Mouse (Mus musculus) brain, embryonic 18.5 days (tissue): ENCODE measurements around the gene Laptm5.

ENCODE experiments used
- DNase-seq: peaks from one replicate; pipeline ENCODE4 v3.0.0-alpha.2; 2012; ENCODE audit warnings: low read depth, low spot score

Gene Laptm5

DNA sequence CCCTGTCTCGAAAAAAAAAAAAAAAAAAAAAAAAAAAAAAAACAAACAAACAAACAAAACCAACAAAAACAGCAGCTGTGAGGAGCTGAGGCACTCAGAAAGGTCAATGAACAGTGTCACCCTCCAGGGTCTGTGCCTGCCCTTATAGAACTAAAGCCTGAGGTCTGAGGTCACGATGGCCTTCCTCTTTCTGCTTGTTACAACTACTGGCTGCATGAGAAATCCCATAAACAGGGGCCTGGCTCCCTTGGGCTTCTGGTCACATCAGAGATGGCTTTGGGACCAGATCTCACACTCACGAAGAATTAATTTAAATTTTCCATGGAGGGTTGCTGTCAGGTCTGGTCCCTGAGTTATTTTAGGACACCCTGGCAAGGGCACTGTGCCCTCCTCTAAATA is 13.5 kb upstream of the Laptm5 start:
- DNase-seq, result no peak

DNA sequence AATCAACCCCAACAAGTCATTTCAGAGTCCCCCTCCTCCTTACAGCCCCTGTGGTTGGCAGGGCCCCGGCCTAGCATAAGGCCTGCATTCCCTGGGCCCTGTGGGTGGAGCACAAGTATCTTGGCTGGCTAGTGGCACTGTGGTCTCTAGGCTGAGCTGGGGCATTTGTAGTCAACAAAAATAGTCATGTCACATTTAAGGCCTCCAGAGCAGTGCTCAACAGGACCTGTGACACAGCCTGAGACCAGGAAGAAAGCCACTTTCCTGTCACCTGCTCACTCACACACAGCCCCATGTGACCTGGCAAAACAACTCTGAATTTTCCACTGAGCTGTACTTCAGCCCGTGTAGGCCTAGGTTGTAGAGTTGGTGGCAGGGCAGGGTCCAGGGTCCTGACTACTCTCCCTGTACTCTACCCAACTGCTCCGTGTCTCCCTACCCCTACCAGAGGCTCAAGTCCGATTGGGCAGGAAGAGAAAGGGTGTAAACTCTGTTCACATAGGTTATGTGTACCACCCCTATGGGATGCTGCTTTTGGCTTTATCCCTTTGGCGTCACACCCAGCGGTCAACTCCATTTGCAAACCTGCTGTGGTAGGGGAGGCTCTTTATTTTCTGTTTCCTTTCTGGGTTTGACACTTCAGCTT is 13.0 kb upstream of the Laptm5 start:
- DNase-seq, result no peak

DNA sequence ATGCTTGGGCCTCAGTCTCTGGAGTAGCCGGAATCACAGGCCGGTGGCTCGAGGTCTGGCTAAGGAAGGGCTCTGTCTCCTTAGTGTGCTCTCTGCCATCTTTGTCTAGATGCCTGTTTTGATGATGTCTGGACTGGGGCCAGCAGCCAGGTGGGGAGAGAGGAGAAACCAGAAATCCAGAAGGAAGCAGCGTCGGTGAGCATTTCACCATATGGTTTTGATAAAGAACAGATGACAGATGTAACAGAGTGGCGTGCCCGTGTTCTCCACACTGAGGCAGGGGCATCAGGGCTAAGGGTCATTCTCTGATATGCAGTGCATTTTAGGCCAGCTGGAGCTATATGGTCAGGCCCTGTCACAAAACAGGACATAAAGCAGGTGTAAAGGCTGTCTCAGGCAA is 12.2 kb upstream of the Laptm5 start:
- no peak for DNase-seq

DNA sequence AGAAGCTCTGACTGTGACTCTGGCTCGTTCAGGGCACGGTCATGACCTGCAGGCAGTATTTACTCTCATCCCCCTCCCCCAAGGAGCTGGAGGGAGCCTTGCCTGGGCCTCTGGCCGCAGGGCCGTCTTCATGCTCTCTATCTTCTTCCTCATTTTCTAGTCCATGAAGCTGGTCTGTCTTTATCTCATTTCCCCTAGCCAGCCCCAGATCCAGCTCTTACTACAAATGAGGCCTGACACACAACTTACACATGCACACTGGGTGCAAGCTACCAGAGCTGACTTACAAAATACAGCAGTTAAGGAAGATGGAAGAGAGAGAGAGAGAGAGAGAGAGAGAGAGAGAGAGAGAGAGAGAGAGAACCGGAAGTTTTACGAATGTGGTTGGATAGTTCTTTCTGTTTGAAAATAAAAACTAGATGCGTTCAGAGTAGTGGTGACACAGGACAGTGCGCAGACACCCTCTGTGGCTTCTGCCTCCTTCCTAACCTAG is 10.6 kb upstream of the Laptm5 start:
- no peak for DNase-seq

DNA sequence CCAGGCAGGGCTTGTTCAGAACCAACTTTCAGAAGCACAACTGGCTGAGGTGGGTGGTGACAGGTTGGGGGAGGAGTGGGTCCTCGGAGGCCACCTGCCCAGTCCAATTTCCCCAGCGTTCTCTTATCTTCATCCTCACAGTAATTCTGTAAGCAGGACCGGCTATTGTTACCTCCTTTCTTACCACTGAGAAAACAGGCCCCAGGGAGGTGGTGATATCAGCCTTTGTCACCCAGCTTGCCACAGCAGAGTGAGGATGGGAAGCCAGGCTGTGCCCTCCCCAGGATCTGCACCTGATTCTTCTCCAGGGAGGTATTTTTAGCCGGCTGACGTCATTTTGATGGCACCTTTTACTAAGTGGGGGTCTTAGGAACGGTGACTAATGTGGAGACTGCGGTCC is 7.9 kb upstream of the Laptm5 start:
- DNase-seq, result no peak

DNA sequence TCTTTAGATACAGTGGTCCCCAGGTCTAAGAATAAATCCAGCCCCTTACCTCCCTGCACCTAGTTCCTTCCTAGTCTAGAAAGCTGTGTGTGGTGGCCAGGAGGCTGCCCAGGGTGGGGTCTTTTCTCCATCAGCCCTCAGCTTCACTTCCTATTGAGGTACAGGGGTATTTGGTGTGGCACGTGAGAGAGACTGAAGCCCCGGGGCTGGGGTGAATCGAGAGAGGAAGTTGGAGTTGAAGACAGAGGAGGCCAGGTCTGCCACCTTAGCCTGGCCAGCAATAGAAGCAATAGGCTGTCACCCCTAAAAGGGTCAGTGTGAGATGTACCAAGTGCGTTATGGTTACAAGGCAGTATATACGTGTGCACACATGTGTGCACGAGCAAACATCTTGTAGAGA is 7.0 kb upstream of the Laptm5 start:
- no peak for DNase-seq

DNA sequence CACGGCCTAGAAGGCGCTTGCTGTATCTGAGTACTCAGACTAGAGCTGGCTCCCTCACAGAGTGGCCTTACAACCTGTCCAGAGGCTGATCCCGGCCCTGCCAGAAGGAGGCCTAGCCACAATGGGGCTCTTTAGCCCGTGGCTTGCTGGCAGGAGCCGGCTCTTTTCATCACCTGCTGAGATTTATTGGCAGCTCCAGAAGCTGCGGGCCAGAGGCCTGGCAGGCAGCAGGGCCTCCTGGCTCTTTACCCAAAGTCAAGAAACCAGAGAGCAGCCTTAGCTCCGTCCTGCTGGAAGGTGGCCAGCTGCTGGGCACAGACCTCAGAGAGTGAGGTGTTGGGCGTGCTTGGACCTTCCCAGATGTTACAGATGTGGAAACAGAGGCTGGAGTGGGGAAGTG is 6.6 kb upstream of the Laptm5 start:
- DNase-seq, result no peak

DNA sequence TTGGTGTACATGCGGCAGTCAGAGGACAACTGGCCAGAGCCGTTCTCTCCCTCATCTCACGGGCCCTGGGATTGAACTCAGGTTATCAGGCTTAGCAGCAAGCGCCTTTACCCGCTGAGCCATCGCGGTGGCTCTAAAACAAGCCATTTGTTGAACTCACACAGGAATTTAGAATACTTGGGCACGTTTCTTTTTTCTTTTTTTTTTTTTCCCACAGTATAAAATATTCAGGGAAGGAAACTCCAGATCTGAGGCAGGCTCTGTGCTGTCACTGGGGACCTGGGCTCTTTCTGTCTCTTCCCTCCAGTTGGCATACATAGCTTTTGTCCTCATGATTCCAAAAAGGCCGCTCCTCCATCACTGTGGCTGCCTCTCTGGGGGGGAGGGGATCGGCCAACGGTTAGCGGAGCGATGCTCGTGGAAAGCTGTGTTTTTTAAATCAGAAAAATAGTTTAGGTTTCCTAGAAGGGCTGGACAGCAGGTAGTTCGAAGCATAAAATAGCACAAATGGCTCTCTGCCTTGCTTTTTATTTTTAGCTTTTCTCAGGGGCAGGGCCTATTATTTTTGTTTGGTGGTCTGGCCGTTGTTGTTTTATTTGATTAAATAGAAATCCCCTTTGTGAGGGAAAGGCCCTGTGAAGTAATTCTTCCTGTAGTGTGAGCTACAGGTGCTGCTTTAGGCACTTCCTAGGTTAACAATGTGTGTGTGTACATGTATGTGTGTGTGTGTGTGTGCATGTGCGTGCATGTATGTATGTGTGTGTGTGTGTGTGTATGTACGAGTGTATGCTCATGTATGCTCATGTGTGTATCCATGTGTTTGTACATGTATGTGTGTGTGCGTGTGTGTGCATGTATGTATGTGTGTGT is 5.5 kb upstream of the Laptm5 start:
- no peak for DNase-seq

DNA sequence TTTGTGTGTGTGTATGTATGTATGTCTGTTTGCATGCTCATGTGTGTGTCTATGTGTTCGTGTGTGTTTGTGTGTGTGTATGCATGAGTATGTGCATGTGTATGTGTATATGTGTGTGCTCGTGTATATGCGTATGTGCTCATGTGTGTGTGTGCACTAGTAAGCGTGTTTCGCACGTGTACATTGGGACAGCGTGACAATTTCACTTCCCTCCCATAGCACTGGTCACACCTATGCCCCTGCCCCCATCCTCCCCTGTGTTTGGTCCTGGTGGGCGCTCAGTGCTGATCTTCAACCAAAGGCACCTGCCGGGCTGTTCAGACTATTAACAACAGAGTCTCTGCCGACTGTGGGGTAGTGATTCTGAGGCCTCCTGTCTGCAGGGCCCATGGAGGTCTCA is 4.8 kb upstream of the Laptm5 start:
- DNase-seq, result no peak

DNA sequence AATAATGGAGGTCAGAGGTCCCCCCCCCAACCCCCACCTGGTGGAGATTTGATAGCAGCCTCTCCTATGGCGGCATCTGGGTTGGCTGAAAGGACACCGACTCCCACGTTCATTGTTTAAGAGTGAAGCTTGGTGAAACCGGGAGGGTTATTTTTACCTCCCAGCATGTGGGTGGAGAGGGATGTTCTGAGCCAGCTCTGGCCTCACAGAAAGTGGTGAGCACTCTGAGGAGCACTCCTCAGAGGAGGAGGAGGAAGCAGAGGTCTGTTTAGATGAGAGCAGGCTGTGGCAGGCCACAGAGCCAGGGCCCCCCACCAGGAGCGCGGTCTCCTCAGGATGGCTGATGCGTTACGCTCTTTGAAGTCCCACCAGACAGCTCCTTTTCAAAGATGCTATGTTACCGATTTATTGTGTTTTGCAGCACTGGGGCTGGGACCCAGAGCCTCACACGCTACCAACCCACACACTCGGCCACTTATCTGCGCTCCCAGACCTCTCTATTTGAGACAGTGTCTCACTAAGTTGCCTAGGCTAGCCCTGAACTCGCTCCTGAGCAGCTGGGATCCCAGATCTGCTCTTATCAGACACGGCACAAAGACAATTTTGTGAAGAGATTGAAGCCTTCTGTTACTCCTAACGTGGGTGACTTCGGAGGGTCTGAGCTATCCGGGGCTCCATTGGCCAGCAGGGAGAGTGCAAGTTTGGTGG is 3.6 kb upstream of the Laptm5 start:
- DNase-seq, result no peak

DNA sequence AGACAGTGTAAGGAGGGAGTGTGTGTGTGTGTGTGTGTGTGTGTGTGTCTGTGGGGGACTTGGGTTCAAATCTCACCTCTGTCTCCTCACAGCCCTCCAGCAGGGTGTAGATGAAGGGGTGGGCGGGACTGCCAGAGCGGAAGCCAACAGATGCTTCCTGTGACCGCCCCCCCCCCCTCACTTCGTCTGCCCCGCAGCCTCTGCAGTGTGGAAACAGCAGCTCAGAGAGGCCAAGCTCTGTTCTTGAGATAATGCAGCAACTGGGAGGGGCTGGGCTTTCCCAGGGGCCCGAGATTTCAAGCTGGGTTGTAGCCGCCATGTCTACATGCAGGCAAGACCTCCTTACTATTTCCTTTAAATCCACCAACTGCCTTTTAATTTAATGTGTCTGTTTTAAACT is 2.3 kb upstream of the Laptm5 start:
- DNase-seq, result no peak

DNA sequence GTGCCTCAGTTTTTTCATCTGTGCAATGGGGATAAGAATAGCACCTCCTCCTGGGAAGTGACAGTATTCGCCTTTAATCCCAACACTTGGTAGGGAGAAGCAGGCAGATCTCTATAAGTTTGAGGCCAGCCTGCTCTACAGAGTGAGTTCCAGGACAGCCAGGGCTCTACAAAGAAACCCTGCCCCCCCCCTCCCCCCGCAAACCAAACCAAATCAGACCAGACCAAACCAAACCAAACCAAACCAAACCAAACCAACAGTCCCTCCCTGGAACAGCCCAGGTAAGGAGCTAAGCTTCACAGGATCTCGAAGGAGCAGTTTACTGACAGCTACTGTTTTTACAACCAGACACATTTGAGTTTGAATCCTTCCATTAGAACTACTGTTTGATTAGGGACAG is 299 bp upstream of the Laptm5 start:
- no peak for DNase-seq

DNA sequence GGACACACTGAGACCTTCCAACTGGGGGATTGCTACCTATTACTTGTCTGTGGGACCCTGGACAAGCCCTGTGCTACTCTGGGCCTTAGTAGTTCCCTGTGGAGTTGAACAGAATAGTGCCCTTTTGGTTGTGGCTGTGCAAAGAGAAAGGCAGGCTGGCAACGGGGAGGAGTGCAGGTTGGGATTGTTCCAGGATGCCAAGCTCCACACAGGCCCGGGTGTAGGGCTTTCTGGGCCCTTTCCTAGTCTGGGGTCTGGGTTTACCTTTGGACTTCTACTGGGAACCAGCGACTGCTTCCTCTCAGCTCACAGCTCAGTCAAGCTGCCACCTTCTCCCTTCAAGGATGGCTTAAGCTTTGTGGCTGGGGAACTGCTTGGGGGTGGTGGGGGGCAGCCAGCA is 586 bp downstream of the Laptm5 start:
- DNase-seq, result no peak

DNA sequence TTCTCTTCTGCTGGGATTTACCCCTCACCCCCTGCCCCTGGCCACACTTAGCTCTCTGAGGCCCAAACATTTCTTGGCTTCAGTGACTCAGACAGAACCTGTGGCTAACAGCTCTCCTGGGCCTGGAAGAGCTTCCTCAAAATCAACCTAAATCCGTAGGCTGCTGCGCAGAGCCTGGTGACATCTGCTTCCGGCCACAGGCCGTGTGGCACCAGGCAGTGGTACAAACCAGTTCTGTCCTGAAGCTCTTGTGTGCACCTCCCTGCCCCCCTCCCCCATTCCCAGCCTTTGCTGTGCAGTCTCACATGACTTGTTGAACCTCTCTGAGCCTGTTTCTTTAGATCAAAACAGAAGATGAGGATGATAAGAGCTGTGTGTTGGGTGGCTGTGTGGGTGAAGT is 1.1 kb downstream of the Laptm5 start:
- DNase-seq, result no peak

DNA sequence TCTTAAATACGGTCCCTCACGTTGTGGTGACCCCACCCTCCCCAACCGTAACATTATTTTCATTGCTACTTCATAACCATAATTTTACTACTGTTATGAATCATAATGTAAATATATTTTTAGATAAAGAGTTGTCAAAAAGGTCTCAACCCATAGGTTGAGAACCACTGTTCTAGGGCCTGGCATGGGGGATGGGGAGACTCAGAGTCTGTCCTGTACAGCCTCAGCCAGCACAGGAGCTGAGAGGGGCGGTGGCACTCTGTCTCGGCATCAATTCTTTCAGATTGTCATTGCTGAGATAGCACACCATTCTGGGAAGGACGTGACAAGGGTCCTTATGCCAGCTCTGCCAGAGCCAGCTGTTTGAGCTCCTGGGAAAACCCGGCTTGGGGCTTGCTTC is 1.6 kb downstream of the Laptm5 start:
- no peak for DNase-seq

DNA sequence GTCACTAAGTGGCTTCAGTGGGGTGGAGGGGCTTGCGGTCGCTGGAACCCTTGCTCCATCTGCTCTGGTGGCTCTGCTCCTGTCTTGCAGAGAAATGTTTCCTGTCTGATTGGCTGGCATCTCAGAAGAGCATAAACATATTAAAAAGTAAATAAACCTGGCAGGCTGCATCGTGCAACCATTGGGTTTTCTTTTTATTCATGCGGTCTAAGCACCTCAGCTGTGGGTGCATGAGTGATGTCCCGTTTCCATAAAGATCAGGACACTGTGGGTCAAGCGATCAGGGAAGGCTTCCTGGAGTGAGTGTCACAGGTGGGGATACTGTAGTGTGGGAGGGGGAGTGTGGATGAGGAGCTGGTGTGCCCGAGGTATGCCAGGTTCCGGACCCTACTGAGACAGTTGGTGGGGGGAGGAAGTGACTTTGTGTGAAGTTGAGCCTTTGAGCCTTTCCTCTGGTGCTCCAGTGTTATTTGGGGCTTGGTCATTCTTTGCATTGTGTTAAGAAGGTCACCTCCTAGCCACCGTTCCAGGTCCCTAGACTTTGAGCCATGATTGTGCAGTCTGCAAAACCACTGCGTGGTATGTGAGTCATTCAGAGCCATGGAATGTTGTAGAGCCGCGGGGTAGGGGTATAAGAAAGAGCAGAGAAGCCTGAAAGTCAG is 2.2 kb downstream of the Laptm5 start:
- no peak for DNase-seq

DNA sequence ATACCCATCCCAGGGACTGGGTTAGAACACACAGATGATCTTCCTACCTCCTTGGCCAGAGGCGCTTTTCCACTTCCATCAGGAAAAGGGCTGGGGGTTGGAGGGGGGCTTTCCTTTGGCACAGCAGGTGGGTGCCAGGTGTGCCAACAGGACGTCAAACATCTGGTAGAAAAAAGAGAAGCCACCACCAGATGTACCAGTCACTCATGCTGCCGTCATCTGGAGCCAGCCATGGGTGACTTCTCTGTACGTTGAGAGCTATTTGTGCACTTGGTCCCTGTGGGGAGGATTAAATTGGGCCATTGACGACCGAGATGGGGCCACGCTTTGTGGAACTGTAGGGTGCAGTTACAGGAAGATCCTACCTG is 2.7 kb downstream of the Laptm5 start:
- no peak for DNase-seq

DNA sequence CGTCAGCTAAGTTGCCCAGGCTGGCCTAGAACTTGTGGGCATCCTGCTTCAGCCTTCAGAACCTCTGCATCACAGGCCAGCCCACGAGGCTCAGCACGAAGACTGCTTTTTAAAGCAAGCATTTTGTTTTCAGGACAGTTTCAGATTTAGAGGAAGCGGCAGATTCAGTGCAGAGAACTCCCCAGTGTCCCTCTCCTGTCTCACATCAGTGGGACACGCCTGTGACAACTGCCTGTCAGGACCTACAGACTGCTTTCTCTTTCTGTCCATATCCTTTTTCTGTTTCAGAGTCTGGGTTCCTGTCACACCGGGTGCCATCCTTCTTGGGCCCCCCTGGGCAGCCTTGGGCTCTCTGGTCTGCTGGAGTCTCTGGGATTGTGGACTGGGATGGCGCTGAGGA is 3.7 kb downstream of the Laptm5 start:
- DNase-seq, result no peak

DNA sequence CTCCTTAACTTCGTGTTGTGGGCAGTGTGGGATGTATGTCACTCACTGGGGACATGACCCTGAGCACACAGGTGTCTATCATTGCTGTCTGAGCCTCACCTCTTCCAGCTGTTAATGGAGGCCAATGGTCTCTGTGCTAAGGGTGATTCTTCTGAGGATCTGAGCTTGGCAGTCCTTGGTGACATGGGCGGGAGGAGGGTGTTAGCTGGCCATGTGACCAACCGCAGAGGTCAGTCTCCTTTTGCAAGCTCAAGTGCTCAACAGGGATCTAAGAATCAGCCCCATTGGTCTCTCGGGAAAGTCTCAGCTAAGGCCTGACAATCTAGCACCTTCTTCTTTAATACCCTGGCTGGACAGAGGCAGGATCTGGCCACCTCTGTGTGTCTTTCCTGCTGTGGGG is 4.6 kb downstream of the Laptm5 start:
- DNase-seq, result no peak

DNA sequence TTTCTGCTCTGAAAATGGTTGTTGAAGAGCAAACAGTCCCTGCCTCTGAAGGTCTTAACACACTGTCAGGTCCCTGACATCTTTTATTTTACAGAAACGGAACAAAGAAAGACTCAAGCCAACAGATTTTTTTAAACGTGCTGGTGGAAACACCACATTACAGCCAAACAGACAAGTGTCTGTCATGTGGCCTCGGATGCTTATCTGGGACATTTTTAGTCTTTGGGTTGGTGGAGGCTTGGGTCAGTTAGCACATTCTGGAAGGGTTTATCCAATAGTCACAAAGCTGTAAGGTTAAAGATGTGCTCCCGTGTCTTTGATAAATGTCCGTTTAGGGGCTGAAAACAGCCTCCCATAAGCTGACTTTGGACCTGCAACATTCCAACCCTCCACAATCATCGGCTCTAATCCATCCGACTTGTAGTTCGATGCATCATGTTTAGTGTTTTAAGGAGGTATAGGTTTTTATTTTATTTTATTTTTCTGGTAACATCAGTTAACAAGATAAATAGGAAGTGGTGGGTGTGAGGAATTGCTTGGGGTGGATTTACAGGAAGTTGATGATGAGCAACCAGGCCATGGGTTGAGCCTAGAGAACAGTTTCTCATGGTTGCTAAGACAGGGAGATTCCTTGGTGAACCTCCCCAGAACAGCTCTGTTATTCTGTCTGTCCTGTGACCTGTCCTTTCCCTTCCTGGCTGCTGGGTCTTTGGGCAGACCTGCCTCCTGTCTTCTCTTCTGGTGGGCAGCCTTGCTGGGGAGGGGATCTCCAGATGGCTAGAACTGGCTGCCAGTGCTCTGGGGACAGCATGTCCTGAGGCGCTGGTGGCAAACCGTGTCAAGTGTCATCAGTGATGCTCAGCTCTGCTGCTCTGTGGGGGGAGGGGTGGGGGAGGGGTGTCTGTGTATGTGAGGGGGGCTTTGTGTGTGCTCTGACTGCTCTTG is 6.2 kb downstream of the Laptm5 start:
- DNase-seq, result no peak

DNA sequence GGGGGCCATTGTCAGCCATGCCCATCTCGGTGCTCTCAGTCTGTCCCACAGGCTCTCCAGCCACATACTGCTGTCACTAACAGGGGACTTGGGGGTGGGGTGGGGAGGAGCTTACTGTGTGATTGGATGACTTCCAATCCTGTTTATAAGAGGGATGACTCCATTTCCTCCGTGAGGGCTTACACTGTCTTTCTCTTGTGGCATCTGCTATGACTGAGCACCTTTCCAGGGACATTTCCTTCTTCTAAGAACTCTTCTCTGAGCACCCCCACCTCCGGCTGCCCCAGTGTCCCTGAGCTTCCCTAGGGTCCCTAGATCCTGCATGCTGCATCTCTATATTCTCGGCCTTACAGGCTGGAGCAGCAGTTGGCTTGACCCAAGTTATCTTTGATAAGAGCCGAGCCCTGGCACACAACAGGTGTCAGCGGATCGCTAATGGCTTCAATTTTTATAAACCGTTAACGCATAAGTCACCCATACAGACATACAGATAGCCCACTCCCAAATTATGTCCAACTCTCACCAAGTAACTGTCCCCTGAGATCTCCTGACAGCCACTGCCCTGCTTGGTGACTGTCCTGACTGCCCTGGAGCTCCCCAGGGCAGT is 6.9 kb downstream of the Laptm5 start:
- DNase-seq, result no peak
